Mouse (Mus musculus) spleen, adult 12 weeks (tissue): Measurements from ENCODE around the gene 2610528J11Rik.
"Not testable (repeated sequence)": the region's sequence is repeated elsewhere in the genome, so short reads cannot be mapped to it uniquely, and the experiment has no call there.

ENCODE experiments used
- DNase-seq: peaks from one replicate; pipeline ENCODE4 v3.0.0; 2022; ENCODE audit warnings: low spot score

Gene 2610528J11Rik

GRCm38 (mm10) chr4:118526408-118527334 is at the start of gene 2610528J11Rik:
Gene 2610528J11Rik (plus strand): TSS chr4:118526999.
- no peak for DNase-seq

DNA sequence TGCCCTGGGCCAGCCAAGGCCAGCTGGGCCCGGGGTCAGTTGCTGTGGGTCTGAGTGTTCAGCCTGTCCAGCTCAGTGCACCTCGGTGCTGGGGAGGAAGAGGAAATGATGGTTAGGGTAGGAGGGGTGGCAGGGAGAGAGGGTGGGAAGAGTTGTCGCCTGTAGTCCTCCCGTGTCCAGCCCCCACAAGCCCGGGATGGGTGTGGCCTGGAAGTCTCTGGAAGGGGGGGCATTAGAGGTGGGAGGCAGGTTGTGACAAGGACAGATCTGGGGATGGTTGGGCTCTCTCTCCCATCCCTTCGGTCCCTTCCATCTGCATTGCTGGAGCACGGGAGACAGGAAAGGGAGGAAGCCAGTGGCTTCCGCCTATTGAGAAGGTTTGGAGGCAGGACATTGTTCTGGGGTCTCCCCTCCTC is 37.1 kb upstream of the 2610528J11Rik start, which contains the start of gene Tie1:
Tie1 (minus strand) TSS at position 345 of the 416 bp plus-strand sequence.
- no peak for DNase-seq

DNA sequence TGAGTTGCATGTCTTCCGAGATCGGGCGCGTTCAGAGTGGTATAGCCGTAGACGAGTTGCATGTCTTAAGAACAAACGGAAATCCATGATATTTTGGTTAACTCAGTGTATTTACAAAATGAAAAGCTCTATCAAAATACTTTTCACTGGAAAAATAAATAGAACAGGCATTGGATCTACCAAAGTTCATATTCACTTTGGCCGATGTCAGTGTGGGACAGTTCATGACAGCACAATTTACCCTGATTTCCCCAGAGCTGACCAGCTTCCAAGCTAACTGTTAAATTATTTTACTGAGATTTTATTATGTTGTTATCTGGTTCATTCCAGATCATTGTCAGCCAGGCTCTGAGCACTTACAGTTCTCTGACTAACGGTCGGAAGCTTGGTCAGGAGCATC is 36.3 kb upstream of the 2610528J11Rik start:
- DNase-seq: no peak

DNA sequence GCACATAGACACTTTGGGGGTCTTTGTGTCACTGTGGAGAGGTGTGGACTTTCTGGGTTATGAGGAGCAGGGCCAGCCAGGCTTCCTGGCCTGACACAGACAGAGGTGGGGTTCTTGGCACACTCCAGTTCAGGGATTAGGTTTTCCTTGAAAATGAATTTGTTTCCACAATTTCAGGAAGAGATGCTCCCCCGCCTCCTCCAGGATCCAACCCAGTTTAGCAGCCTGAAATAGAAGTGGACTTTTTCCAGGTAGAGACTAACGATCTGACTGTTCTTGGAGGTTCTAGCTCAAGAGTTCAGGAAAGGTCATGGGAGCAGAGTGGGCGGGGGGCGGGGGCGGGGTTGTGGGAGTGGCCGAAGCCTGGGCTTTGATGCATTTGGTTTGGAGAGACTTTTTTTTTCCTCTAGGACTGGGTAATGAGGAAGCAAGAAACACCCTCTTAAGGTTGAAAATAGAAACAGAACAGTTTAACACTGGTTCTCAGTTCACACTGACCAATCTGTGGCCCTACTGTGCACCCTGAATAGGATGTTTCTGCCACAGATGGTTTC is 26.6 kb upstream of the 2610528J11Rik start:
- no peak for DNase-seq

DNA sequence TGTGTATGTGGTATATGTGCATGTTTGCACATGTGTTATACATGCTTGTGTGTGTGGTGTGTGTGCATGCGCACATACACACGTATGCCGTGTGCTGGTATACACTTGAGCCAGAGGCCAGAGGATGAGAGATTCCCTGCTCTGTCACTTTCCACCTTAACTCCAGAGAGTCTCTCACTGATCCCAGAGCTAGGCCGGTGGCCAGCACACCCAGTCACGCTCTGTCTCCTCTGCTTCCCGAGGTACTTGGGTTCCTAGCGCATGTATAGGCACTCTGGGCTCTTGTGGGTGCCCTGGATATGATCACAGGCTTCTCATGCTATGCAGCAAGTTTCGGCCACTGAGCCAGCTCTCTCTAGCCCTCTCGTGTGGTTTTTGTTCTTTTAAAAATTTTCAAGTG is 26.0 kb upstream of the 2610528J11Rik start:
- no peak for DNase-seq

GRCm38 (mm10) chr4:118505551-118505950 is 21.2 kb upstream of the 2610528J11Rik start:
- DNase-seq: no peak

DNA sequence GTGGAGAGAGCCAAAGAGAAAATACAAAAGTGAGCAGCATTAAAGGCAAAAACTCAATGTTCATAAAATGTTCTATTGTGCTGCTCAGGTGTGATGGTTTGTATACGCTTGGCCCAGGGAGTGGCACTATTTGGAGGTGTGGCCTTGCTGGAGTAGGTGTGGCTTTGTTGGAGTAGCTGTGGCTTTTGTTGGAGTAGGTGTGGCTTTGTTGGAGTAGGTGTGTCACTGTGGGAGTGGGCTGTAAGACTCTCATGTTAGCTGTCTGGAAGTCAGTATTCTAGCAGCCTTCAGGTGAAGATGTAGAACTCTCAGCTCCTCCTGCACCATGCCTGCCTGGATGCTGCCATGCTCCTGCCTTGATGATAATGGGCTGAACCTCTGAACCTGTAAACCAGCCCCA is 19.6 kb upstream of the 2610528J11Rik start:
- not testable (repeated sequence) for DNase-seq

GRCm38 (mm10) chr4:118509050-118509449 is 17.7 kb upstream of the 2610528J11Rik start:
- no peak for DNase-seq

- no peak for DNase-seq
Observed at GRCm38 (mm10) chr4:118516699-118517496, 9.9 kb upstream of the 2610528J11Rik start.

- DNase-seq: no peak
Observed at GRCm38 (mm10) chr4:118517497-118518146, 9.2 kb upstream of the 2610528J11Rik start.

DNA sequence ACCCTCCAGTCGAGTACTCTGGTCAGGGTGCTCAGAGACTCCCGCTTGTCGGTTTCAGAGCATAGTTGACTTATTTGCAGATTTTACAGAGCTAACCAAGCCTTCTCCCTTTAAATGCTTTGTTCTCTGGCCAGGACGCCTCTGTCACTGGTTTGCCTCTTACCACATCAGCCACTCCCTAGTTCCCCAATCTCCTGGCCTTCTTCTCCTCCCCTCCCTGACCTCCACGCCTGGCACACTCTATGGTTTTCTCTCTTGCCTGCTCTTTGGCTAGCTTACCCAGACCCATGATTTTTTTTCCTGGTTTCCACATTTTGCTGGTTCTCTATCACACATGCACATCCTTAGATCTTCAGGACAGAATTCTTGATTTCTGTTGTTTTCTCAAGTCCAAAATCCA is 8.6 kb upstream of the 2610528J11Rik start:
- DNase-seq: no peak

DNA sequence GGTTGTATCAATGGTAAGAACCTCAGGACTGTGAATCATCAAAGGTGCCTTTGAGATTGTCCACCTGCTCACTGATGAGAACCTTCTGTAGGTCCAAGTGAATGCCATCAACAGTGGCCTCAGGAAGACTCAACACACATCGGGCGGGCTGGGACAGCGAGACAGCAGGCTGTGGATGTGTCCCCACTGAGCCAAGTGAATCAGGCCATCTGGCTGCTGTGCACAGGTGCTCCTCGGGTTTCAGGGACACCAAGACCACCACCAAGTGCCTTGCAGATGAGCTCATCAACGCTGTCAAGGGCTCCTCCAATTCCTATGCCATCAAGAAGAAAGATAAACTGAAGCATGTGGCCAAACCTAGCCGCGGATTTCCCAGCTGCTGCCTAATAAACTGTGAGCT is 4.6 kb upstream of the 2610528J11Rik start:
- no peak for DNase-seq

DNA sequence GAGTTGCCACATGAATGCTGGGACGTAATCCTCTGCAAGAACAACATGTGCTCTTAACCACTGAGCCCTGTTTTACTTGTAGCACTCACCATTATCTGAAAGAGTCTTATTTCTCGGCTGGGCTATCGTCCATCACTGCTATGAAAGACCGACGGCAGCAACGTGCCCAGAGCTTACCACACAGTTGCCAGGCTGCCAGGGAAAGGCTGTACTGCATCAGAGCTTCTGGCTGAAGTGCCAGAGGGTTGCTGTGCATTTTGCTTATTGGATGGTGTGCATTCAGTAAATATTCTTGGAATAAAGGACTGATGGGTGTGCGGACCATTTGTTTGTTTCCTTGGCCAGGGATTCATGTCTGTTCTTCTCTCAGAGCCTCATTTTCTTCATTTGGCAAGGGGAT is 2.8 kb upstream of the 2610528J11Rik start:
- no peak for DNase-seq

DNA sequence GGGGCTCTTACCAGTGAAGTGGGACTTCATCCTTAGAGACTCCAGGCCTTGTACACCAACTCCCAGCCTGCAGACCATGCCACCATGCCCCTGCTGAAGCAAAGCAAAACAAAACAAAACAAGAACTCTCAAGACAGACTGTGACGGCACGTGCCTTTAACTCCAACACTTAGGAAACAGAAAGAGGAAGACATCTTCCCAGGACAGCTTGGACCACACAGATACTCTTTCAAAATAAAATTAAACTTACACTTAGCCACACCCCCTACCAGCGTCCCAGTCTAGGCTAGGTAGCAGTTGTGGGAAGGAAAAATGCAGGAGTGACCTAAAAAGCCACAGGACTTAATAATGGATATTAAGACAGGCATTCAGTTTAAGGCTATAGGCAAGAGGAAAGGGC is 1.0 kb upstream of the 2610528J11Rik start:
- DNase-seq: no peak

DNA sequence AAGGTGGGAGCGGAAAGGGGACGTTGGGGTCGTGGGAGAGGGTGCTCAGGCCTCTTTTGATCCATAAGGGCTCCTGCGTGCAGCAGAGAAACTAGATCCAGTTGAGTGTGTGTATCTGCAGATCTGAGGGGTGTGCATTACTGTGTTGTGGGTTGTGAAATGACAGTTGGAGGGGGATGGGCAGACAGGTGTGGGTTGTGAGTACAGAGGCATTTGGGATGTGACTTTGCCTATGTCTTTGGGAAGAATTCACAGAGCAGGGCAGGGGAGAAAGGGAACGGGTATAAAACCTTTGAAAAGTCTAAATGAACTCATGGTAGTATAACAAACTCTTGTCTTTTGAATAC is 509 bp downstream of the 2610528J11Rik start:
- no peak for DNase-seq

GRCm38 (mm10) chr4:118527720-118528119 is 921 bp downstream of the 2610528J11Rik start:
- no peak for DNase-seq

GRCm38 (mm10) chr4:118532663-118533062 is 5.9 kb downstream of the 2610528J11Rik start:
- DNase-seq: no peak

DNA sequence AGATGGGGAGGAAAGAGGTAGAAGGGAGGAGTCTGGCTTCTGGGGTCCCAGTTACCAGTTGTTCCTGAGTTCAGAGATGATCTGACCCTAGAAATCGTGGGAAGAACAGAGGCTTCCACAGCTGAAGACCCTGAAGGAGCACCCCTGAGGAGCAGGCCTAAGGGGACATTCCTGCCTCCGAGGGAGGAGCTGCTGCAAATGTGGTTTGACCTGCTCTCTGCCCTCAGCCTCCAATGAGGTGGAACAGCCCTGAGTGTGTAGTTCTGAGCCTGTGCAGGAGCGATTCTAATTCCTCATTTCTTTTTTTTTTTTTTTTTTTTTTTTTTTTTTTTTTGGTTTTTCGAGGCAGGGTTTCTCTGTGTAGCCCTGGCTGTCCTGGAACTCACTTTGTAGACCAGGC is 6.4 kb downstream of the 2610528J11Rik start:
- no peak for DNase-seq

GRCm38 (mm10) chr4:118533605-118534004 is 6.8 kb downstream of the 2610528J11Rik start:
- no peak for DNase-seq

- DNase-seq: no peak
Observed at GRCm38 (mm10) chr4:118535610-118536009, 8.8 kb downstream of the 2610528J11Rik start.

DNA sequence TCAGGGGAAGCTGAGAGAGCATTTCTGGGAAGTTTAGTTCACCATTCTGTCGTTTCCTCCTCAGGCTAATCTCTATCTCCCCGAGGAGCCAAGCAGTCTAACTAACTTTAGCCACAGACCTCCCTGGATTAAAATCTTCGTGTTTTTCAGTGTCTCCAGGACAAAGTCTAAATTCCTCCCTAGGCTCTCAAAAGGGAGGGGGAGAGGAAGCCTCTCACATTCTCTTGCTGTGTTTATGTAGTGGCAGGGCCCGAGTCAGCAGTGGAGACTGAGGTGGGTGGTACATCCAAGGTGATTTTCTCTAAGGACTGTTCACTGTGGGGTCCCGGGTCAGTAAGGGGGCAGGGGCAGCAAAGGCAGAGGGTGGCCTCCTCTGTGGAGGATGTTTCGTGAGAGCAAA is 11.0 kb downstream of the 2610528J11Rik start:
- DNase-seq: no peak

DNA sequence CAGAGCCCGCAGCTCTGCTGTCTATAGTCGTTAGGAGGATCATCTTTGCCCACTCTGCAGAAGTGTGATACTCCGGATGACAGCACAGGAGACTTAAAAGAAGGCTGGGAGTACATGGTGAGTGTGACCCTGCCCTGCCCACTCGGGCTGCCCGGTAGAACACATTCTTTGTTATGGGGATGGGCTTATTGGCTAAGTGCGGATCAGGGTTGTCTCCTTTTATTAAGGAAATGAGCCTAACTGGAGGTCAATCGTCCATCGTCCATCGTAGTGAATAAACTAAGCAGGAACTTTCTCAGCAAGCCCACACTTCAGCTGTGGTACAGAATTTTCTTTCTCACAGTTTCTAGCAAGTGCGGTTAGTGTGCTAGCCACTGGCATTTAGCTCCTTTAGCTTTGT is 13.1 kb downstream of the 2610528J11Rik start:
- DNase-seq: no peak
